Mouse (Mus musculus): ENCODE results near the gene Tbca. TPM values are rescaled to one million over a fixed set of nuclear protein-coding genes. Genes with fewer than 3 reads are reported as not detected.

The Tbca gene
- total RNA-seq, 2 experiments from 2014 or later, result 179 to 182 TPM

DNA sequence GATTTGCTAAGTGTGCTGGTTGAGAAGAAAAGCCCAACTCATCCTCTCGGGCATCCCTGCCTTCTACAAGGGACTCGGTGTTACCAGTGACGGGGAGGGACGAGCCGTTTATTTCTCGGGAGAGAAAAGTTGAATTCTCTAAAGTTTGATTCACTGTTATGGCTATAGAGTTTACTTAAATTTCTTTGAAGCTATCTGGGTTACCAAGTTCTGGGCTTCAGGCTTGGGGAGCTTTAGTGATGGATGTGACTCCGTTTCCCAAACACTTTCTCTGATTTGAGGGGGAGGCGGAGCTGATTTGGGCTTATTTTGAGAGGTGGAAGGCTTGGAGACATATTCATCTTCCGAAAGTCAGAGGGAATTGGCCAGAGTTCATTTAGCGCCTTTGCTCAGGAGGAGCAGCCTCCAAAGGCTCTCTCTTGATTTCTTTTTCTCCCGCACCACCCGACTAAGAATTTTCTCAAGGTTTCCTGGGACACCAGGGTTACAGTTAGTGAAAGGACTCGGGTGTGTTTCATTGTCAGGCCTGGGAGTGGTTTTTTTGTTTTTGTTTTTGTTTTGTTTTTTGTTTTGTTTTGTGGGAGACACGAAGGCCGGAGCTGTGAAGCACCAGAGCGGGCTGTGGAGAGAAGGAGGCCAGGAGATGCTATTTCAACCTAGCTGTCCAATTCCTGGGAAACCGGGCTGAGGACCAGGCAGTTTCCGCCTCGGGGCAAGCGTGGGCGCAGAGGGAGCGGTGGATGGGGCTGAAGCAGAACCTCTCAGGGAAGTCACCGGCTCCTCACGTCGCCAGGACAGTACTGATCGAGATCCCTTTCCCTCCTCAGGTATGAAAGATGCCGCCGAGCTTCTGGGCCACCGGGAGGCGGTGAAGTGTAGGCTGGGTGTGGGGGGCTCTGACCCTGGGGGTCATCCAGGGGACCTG is 87.8 kb downstream of the Tbca start:
- DNase-seq, result no peak
- intact Hi-C loops (cut with DNase I), result no loop called here

DNA sequence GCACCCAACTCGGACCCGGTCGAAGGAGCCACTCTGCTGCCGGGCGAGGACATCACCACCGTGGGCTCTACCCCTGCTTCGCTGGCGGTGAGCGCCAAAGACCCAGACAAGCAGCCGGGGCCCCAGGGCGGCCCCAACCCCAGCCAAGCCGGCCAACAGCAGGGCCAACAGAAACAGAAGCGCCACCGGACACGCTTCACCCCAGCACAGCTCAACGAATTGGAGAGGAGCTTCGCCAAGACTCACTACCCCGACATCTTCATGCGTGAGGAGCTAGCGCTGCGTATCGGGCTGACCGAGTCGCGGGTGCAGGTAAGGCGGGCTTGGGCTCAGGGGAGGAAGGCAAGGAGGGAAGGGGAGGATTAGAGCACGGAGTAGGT is 88.5 kb downstream of the Tbca start:
- DNase-seq, result no peak
- intact Hi-C loops (cut with DNase I), result no loop called here

DNA sequence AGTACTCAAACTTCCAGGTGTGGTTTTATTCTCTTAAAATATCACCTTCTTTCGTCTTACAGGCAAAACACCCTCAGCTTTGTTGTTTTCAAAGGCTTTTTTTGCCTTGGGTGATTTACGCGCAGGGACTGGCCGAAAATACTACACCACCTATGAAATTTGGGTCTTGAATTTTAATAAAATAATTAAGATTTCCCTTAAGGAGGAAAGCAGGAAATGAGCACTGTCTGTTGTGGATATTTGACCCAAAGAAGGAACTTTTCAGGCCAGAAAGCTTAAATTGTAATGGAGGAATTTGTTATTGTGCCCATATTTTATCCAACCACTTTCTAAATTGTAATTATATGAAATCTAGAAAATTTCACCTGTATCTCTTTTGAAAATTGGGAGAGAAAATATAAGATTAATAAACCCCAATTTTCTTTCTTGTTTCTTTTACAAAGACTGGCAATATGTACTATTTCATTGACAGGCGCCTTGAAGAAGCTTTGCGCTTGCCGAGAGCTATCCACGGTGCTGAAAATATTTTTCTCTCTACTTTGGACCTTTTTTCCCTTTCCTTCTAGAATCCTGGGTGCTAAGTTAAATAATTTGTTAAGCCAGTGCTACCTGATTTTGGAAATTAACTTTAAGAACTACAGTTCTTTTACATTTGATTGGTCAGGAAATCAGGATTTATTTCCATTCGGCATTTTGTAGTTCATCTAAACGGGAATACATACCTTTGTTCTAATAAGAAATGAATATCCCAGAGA is 89.5 kb downstream of the Tbca start:
- intact Hi-C loops (cut with DNase I), result no loop called here
- no peak for DNase-seq

- intact Hi-C loops (cut with DNase I), result no loop called here
- no peak for DNase-seq
Measured at GRCm38 (mm10) chr13:94881201-94881600, 92.5 kb downstream of the Tbca start.

DNA sequence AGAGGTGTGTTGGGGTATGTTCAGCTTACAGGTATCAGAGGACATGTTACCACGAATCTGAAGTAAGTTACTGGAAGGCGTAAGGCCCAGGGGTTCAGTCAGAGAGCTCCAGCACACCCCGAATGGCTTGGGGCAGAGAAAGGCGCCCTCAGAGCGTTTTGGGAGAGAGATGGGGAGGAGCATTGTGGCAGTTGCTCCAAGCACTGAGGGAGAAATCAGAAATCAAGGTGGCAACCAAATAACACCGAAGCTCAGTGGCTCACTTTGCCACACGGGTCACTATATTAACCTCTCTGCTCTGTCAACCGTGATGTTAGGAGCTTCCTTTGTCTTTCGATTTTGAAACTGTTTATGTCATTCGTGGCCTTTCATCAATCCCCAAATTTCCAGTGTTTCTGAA is 93.5 kb downstream of the Tbca start:
- intact Hi-C loops (cut with DNase I), result no loop called here
- DNase-seq, result no peak

DNA sequence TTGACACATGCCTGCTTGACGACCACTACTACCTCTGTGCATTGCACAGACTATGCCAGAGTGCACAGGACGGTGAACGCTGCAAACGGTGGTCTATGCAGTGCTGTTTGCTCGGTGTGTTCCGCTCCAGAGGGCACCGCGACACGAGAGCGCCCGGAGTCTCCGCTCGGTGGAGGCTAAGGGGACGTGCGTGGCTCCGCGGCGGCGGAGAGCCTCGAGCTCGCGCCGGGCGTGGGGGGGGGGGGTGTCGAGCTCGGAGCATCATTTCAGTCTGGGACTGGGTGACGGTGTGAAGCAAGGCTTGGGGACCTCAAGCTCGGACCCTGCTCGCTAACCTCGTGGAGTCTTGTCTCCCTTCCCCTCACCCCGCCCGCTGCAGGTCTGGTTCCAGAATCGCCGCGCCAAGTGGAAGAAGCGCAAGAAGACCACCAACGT is 94.0 kb downstream of the Tbca start:
- DNase-seq, result no peak
- intact Hi-C loops (cut with DNase I), result no loop called here

GRCm38 (mm10) chr13:94883163-94883965 is 94.7 kb downstream of the Tbca start:
- intact Hi-C loops (cut with DNase I), result no loop called here
- no peak for DNase-seq

DNA sequence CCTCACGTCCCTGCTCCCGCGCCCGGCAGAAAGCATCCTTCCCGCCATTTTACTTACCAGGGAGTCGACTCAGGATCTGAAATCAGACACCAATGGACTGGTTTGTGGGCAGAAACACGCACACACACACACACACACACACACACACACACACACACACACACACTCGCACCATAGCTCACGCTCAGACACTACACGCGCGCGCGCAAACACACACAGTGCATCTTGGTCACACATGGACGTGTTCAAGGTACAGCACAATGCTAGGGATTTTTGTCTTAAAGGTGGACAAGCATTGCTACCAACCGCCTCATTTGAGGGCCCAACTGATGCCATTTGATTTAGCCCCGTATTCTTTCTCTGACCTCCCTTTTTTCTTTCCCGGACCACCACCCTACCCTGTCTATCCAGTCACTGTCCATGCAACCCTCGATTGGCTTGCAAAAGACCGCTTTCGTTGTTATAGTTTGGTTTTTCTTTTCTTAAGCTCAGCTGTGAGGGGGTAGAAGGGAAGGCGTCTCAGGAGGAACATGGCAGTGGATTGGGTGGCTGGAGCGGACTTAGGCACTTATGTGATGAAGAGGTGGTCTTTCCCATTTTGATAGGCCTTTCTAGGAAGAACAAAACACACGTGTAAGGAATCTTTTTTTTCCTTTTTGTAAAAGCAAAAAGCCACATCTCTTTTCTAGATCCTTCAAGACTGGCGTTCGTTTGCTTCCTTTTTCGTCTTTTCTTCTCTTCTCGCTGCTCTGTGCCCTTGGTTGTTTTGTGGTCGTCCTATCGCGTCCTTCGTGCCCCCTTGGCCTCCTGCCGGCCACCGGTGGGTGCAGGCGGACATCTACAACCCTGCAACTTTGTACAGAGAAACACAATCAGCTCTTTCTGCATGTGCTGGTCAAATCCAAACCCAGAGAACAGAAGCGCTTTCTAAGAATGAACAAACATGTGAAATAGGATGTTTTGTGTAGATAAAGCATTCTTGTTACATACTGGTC is 95.6 kb downstream of the Tbca start:
- no peak for DNase-seq
- intact Hi-C loops (cut with DNase I), result no loop called here

DNA sequence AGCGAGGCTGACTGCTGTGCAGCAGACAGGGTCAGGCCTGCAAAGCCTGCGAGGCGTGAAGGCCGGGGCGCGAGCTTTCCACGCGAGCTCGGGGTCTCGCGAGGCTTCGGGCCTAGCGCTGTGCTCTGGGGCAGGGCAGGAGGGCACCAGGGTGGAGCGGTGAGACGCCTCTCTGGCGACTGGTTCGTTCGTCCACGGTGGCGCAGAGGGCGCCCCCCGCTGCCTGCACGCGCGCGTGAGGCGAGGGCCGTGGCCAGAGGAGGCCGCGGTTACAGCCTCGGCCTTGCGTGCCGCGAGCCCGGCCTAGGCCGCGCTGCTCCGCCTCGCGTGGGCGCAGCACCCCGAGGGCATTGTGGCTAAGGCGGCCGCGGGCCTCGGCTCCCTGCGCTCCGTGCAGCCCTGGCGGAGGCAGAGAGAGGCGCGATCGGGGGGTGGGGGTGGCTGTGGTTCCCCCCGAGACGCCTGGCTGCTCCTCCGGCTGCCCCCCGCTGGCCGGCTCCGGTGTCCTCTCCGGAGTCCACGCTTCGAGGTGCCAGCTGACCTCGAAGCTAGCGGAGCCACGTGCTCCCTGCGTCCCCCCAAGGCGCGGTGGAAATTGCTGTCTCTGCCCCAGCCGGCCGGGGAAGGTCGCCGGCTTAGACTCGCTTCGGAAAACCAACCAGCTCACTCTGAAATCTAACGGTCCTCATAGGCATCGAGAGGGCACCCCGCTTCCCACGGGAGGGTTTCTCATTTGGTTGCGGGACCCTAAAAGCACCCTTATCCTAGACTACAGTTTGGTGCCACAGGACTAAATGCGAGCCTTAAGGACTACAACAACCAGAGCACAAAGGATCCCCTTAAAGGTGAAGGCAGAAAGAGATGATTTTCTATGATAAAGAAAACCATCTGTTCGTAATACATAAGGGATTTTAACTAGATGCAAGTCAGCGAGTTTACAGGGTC is 96.9 kb downstream of the Tbca start:
- DNase-seq, result peak in 1 of 2 experiments; percentile 25

More for the DNA sequence above, 96.9 kb downstream of the Tbca start:
- intact Hi-C loops (cut with DNase I), result no loop called here

Other genes with a start within 250 kb of the Tbca start
- gene Otp, start 86.7 kb downstream of the Tbca start, total RNA-seq (2021), result not detected
- gene Wdr41, start 187.4 kb downstream of the Tbca start, total RNA-seq (2021), result 10 to 100 TPM; 16.9 to 18.9 TPM